Mouse (Mus musculus) CH12.LX (cell line): ENCODE measurements around the gene Fancc. TPM values are rescaled to one million over a fixed set of nuclear protein-coding genes. Genes with fewer than 3 reads are reported as not detected.

Experiments
- DNase-seq: peaks from one replicate; pipeline ENCODE4 v3.0.0-alpha.2; 2013; ENCODE audit errors: extremely low read depth
- H3K27ac ChIP-seq: 2 replicates; pipeline ENCODE4 v1.5.1; 2012; ENCODE audit warnings: low read depth, mild to moderate bottlenecking, control low read depth, moderate library complexity; ENCODE audit not compliant: insufficient read depth
- H3K27me3 ChIP-seq: replicated peaks from 2 replicates; pipeline ENCODE3; 2012; ENCODE audit warnings: inconsistent platforms
- H3K36me3 ChIP-seq, 2 experiments: replicated peaks in 1 of 2; 2 replicates each; pipeline versions ENCODE3 to v1.6.1; 2012; ENCODE audit warnings: inconsistent platforms in 1 of 2, low read length in 1 of 2, mild to moderate bottlenecking in 1 of 2, mixed read lengths in 1 of 2, moderate library complexity in 1 of 2; ENCODE audit not compliant: control insufficient read depth in 1 of 2, insufficient read depth in 1 of 2
- H3K4me1 ChIP-seq, 2 experiments: 2 replicates each; pipeline ENCODE4 v1.6.1; 2012; ENCODE audit warnings: inconsistent platforms in 1 of 2, moderate library complexity in 1 of 2; ENCODE audit not compliant: insufficient read depth in 2 of 2, control insufficient read depth in 1 of 2
- H3K4me2 ChIP-seq: 2 replicates; pipeline ENCODE4 v1.6.1; 2012; ENCODE audit warnings: low read depth, mild to moderate bottlenecking, control low read depth; ENCODE audit not compliant: poor library complexity, insufficient read depth, severe bottlenecking
- H3K4me3 ChIP-seq, 3 experiments: fragments of 150-350 bp in 1 of 3; sonication (generic) in 1 of 3; replicated peaks in 1 of 3; 2 replicates each; pipeline versions ENCODE3 to v1.5.1; 2011 to 2012; ENCODE audit warnings: low read depth in 2 of 3, low read length in 2 of 3, mild to moderate bottlenecking in 2 of 3, moderate library complexity in 2 of 3, control low read depth in 1 of 3, improper control_type of control experiment in 1 of 3, inconsistent platforms in 1 of 3, mixed read lengths in 1 of 3; ENCODE audit not compliant: poor library complexity in 1 of 3
- H3K79me2 ChIP-seq: replicated peaks from 2 replicates; pipeline ENCODE4 v1.6.1; 2012; ENCODE audit warnings: mild to moderate bottlenecking, moderate library complexity; ENCODE audit not compliant: control insufficient read depth, poor library complexity, insufficient read depth, severe bottlenecking; ENCODE audit errors: extremely low read depth
- H3K9ac ChIP-seq: 2 replicates; pipeline ENCODE4 v1.6.1; 2012; ENCODE audit warnings: low read depth, mild to moderate bottlenecking, control low read depth, moderate library complexity; ENCODE audit not compliant: insufficient read depth
- H3K9me3 ChIP-seq: replicated peaks from 2 replicates; pipeline ENCODE3; 2012; ENCODE audit warnings: low read length, inconsistent platforms, mixed read lengths
- BHLHE40 ChIP-seq: IDR thresholded peaks from 2 replicates; pipeline ENCODE4 v1.6.1; 2011; ENCODE audit warnings: mild to moderate bottlenecking, low read depth, low read length, improper control_type of control experiment
- CHD1 ChIP-seq: IDR thresholded peaks from 2 replicates; pipeline ENCODE4 v1.6.1; 2012; ENCODE audit warnings: low read depth, low read length, improper control_type of control experiment, inconsistent platforms
- CHD2 ChIP-seq: IDR thresholded peaks from 2 replicates; pipeline ENCODE4 v1.6.1; 2011; ENCODE audit warnings: low read length, improper control_type of control experiment
- CTCF ChIP-seq, 2 experiments: IDR thresholded peaks in 1 of 2; conservative IDR thresholded peaks in 1 of 2; 2 replicates each; pipeline ENCODE4 v1.5.1; 2011 to 2012; ENCODE audit warnings: low read depth in 2 of 2, low read length in 2 of 2, improper control_type of control experiment in 1 of 2, inconsistent platforms in 1 of 2, mild to moderate bottlenecking in 1 of 2, moderate library complexity in 1 of 2
- E2F4 ChIP-seq: IDR thresholded peaks from 2 replicates; pipeline ENCODE4 v1.6.1; 2011; ENCODE audit warnings: low read depth, low read length, improper control_type of control experiment; ENCODE audit not compliant: insufficient replicate concordance
- ELF1 ChIP-seq: IDR thresholded peaks from 2 replicates; pipeline ENCODE4 v1.6.1; 2014; ENCODE audit warnings: low read depth, mild to moderate bottlenecking, inconsistent platforms, low read length, improper control_type of control experiment
- EP300 ChIP-seq: IDR thresholded peaks from 2 replicates; pipeline ENCODE4 v1.6.1; 2011; ENCODE audit warnings: low read length, improper control_type of control experiment
- ETS1 ChIP-seq: conservative IDR thresholded peaks from 2 replicates; pipeline ENCODE4 v1.6.1; 2012; ENCODE audit warnings: low read depth, mild to moderate bottlenecking, inconsistent platforms, low read length, improper control_type of control experiment, moderate library complexity
- GABPA ChIP-seq: IDR thresholded peaks from 2 replicates; pipeline ENCODE4 v1.6.1; 2012; ENCODE audit warnings: low read depth, low read length, improper control_type of control experiment, inconsistent platforms; ENCODE audit not compliant: insufficient replicate concordance
- HCFC1 ChIP-seq: IDR thresholded peaks from 2 replicates; pipeline ENCODE4 v1.6.1; 2012; ENCODE audit warnings: low read depth, mild to moderate bottlenecking, inconsistent platforms, low read length, improper control_type of control experiment
- IRF4 ChIP-seq: IDR thresholded peaks from 2 replicates; pipeline ENCODE4 v1.6.1; 2014; ENCODE audit warnings: low read depth, mild to moderate bottlenecking, inconsistent platforms, low read length, improper control_type of control experiment
- JUN ChIP-seq: IDR thresholded peaks from 2 replicates; pipeline ENCODE4 v1.6.1; 2011; ENCODE audit warnings: low read depth, mild to moderate bottlenecking, low read length, improper control_type of control experiment, moderate library complexity; ENCODE audit not compliant: insufficient read depth
- JUND ChIP-seq: conservative IDR thresholded peaks from 2 replicates; pipeline ENCODE4 v1.6.1; 2011; ENCODE audit warnings: low read depth, low read length, improper control_type of control experiment
- KAT2A ChIP-seq: IDR thresholded peaks from 2 replicates; pipeline ENCODE4 v1.6.1; 2012; ENCODE audit warnings: low read length, improper control_type of control experiment, inconsistent platforms; ENCODE audit not compliant: insufficient replicate concordance
- MAFK ChIP-seq: IDR thresholded peaks from 2 replicates; pipeline ENCODE4 v1.6.1; 2011; ENCODE audit warnings: low read length, improper control_type of control experiment; ENCODE audit not compliant: insufficient replicate concordance
- MAX ChIP-seq: IDR thresholded peaks from 2 replicates; pipeline ENCODE4 v1.6.1; 2011; ENCODE audit warnings: low read length, improper control_type of control experiment
- MAZ ChIP-seq: IDR thresholded peaks from 2 replicates; pipeline ENCODE4 v1.6.1; 2012; ENCODE audit warnings: low read depth, mild to moderate bottlenecking, inconsistent platforms, low read length, improper control_type of control experiment, moderate library complexity
- MEF2A ChIP-seq: IDR thresholded peaks from 2 replicates; pipeline ENCODE4 v1.6.1; 2014; ENCODE audit warnings: low read depth, mild to moderate bottlenecking, inconsistent platforms, low read length, improper control_type of control experiment, borderline replicate concordance
- MXI1 ChIP-seq: IDR thresholded peaks from 2 replicates; pipeline ENCODE4 v1.6.1; 2011; ENCODE audit warnings: mild to moderate bottlenecking, low read depth, low read length, improper control_type of control experiment
- MYC ChIP-seq: IDR thresholded peaks from 2 replicates; pipeline ENCODE4 v1.6.1; 2011; ENCODE audit warnings: low read depth, mild to moderate bottlenecking, improper control_type of control experiment, low read length
- NELFE ChIP-seq: IDR thresholded peaks from 2 replicates; pipeline ENCODE4 v1.6.1; 2011; ENCODE audit warnings: low read depth, low read length, improper control_type of control experiment
- NRF1 ChIP-seq: IDR thresholded peaks from 2 replicates; pipeline ENCODE4 v1.6.1; 2014; ENCODE audit warnings: low read depth, mild to moderate bottlenecking, inconsistent platforms, low read length, improper control_type of control experiment, moderate library complexity
- PAX5 ChIP-seq: IDR thresholded peaks from 2 replicates; pipeline ENCODE4 v1.6.1; 2012; ENCODE audit warnings: low read length, inconsistent platforms, mixed read lengths
- POLR2A ChIP-seq: IDR thresholded peaks from 2 replicates; pipeline ENCODE4 v1.6.1; 2011; ENCODE audit warnings: low read depth, mild to moderate bottlenecking, improper control_type of control experiment, low read length
- POLR2AphosphoS2 ChIP-seq: IDR thresholded peaks from 2 replicates; pipeline ENCODE4 v1.6.1; 2011; ENCODE audit warnings: low read depth, low read length, improper control_type of control experiment
- RAD21 ChIP-seq: IDR thresholded peaks from 2 replicates; pipeline ENCODE4 v1.6.1; 2011; ENCODE audit warnings: low read depth, mild to moderate bottlenecking, low read length, improper control_type of control experiment, moderate library complexity
- RCOR1 ChIP-seq: conservative IDR thresholded peaks from 2 replicates; pipeline ENCODE4 v1.6.1; 2012; ENCODE audit warnings: low read depth, mild to moderate bottlenecking, inconsistent platforms, low read length, improper control_type of control experiment
- SIN3A ChIP-seq: IDR thresholded peaks from 2 replicates; pipeline ENCODE4 v1.6.1; 2012; ENCODE audit warnings: low read length, improper control_type of control experiment, inconsistent platforms
- SMC3 ChIP-seq: IDR thresholded peaks from 2 replicates; pipeline ENCODE4 v1.6.1; 2011; ENCODE audit warnings: low read depth, low read length, improper control_type of control experiment
- TBP ChIP-seq: conservative IDR thresholded peaks from 2 replicates; pipeline ENCODE4 v1.6.1; 2011; ENCODE audit warnings: low read depth, low read length, improper control_type of control experiment
- TCF12 ChIP-seq: IDR thresholded peaks from 2 replicates; pipeline ENCODE4 v1.6.1; 2014; ENCODE audit warnings: low read depth, mild to moderate bottlenecking, inconsistent platforms, low read length, improper control_type of control experiment
- UBTF ChIP-seq: IDR thresholded peaks from 2 replicates; pipeline ENCODE4 v1.6.1; 2012; ENCODE audit warnings: low read depth, mild to moderate bottlenecking, inconsistent platforms, low read length, improper control_type of control experiment, moderate library complexity
- USF1 ChIP-seq: IDR thresholded peaks from 2 replicates; pipeline ENCODE4 v1.6.1; 2014; ENCODE audit warnings: low read depth, mild to moderate bottlenecking, inconsistent platforms, low read length, improper control_type of control experiment
- USF2 ChIP-seq: conservative IDR thresholded peaks from 2 replicates; pipeline ENCODE4 v1.6.1; 2011; ENCODE audit warnings: low read depth, low read length, improper control_type of control experiment
- ZC3H11A ChIP-seq: IDR thresholded peaks from 2 replicates; pipeline ENCODE4 v1.6.1; 2012; ENCODE audit warnings: low read depth, mild to moderate bottlenecking, inconsistent platforms, low read length, improper control_type of control experiment
- ZKSCAN1 ChIP-seq: IDR thresholded peaks from 2 replicates; pipeline ENCODE4 v1.6.1; 2012; ENCODE audit warnings: low read depth, inconsistent platforms, low read length, improper control_type of control experiment, borderline replicate concordance
- ZMIZ1 ChIP-seq: IDR thresholded peaks from 2 replicates; pipeline ENCODE4 v1.6.1; 2012; ENCODE audit warnings: low read depth, mild to moderate bottlenecking, inconsistent platforms, low read length, improper control_type of control experiment
- ZNF384 ChIP-seq: IDR thresholded peaks from 2 replicates; pipeline ENCODE4 v1.6.1; 2012; ENCODE audit warnings: low read depth, low read length, improper control_type of control experiment, inconsistent platforms
- dilution Hi-C: fragments of 300-500 bp; cut with MboI; formaldehyde crosslinking; loops from 2 replicates; pipeline ENCODE4 v1.14.3; 2020; ENCODE audit warnings: low sequenced_read_pairs; ENCODE audit not compliant: extremely low pct_unique_long_range_greater_than_20kb, extremely low pct_ligation_motif_present
- in situ Hi-C: fragments of 300-500 bp; cut with MboI; formaldehyde crosslinking; loops from 3 replicates; pipeline ENCODE4 v1.14.3; 2019; ENCODE audit warnings: low sequenced_read_pairs, low pct_ligation_motif_present, low pct_unique_long_range_greater_than_20kb, mixed read lengths
- polyA plus RNA-seq: library from polyadenylated mRNA; unstranded; fragments of >175 nt; gene quantifications from 2 replicates; pipeline ENCODE4 v1.2.1, GENCODE M21; 2012; ENCODE audit warnings: low read depth; ENCODE audit not compliant: insufficient read length
- total RNA-seq, 2 experiments: library from RNA; depleted of rRNA; stranded (reverse); fragments of 300-350 nt in 1 of 2; fragments of >200 nt in 1 of 2; gene quantifications; 2 replicates each; pipeline ENCODE4 v1.2.3; 2012 to 2014

Fancc gene
- total and polyA plus RNA-seq, 3 experiments, result 8.2 to 12.4 (median 8.7) TPM

- Histone ChIP-seq H3K27me3 (no peaks in the 10 kb centered on the region), H3K9ac (peak overlapping the region; percentile 22; the same call in 1 of the 2 replicates), H3K79me2 (peaks cover 9% of the 10 kb centered on the region), H3K27ac (peak overlapping the region; percentile 87), H3K4me1 (peaks cover 28 to 78% of the 10 kb centered on the region in 2 experiments), H3K9me3 (no peaks in the 10 kb centered on the region), H3K4me2 (peak overlapping the region; percentile 81), H3K4me3 (peak overlapping the region; percentile 22 to 48 (median 26)), H3K36me3 (peaks cover 5 to 31% of the 10 kb centered on the region in 2 experiments)
- DNase-seq, result peak; percentile 49
- in situ Hi-C loops, result no loop called here
- peak; percentile 48; the same call in 1 of the 2 replicates for TF ChIP-seq MAFK
- TF ChIP-seq ETS1, result peak; percentile 84
- peak; percentile 66; the same call in 1 of the 2 replicates for TF ChIP-seq JUN
- no peak for TF ChIP-seq USF1
- TF ChIP-seq RAD21, result no peak
- no peak for TF ChIP-seq CHD2
- TF ChIP-seq ZMIZ1, result no peak
- peak; percentile 87 for TF ChIP-seq BHLHE40
- peak; percentile 2; the same call in 1 of the 2 replicates for TF ChIP-seq HCFC1
- TF ChIP-seq CTCF (conservative IDR thresholded peaks at IDR 0.05 in 1 of 2, IDR thresholded peaks at IDR 0.05 in 1 of 2; ENCODE audit: low read depth in 2 of 2, low read length in 2 of 2), result no peak
- TF ChIP-seq UBTF, result no peak
- no peak for TF ChIP-seq SMC3
- no peak for TF ChIP-seq USF2
- no peak for TF ChIP-seq NRF1
- no peak for TF ChIP-seq TBP
- peak; percentile 52; the same call in 1 of the 2 replicates for TF ChIP-seq MXI1
- TF ChIP-seq GABPA, result no peak
- TF ChIP-seq IRF4, result peak; percentile 93
- TF ChIP-seq ZNF384, result no peak
- no peak for TF ChIP-seq KAT2A
- peak; percentile 63; the same call in 1 of the 2 replicates for TF ChIP-seq SIN3A
- no peak for TF ChIP-seq POLR2AphosphoS2
- TF ChIP-seq E2F4, result no peak
- TF ChIP-seq ELF1, result peak; percentile 73
- peak; percentile 74; the same call in 1 of the 2 replicates for TF ChIP-seq MEF2A
- 0 out of 2 replicates have a peak, but pooled peaks have one; percentile 51 for TF ChIP-seq MAZ
- TF ChIP-seq MYC, result peak; percentile 67; the same call in 1 of the 2 replicates
- TF ChIP-seq ZC3H11A, result no peak
- 0 out of 2 replicates have a peak, but pooled peaks have one; percentile 36 for TF ChIP-seq RCOR1
- peak; percentile 77 for TF ChIP-seq TCF12
- no peak for TF ChIP-seq PAX5
- no peak for TF ChIP-seq NELFE
- TF ChIP-seq EP300, result peak; percentile 79
- no peak for TF ChIP-seq ZKSCAN1
- no peak for TF ChIP-seq POLR2A
- TF ChIP-seq CHD1, result no peak
- peak; percentile 69 for TF ChIP-seq MAX
- TF ChIP-seq JUND, result peak; percentile 74
- dilution Hi-C loops, result no loop called here
Measured at GRCm38 (mm10) chr13:63249171-63249570, 247.9 kb downstream of the Fancc start.
